9 mouse cellular contexts compared by ENCODE assay signal in the genomic region with DNA sequence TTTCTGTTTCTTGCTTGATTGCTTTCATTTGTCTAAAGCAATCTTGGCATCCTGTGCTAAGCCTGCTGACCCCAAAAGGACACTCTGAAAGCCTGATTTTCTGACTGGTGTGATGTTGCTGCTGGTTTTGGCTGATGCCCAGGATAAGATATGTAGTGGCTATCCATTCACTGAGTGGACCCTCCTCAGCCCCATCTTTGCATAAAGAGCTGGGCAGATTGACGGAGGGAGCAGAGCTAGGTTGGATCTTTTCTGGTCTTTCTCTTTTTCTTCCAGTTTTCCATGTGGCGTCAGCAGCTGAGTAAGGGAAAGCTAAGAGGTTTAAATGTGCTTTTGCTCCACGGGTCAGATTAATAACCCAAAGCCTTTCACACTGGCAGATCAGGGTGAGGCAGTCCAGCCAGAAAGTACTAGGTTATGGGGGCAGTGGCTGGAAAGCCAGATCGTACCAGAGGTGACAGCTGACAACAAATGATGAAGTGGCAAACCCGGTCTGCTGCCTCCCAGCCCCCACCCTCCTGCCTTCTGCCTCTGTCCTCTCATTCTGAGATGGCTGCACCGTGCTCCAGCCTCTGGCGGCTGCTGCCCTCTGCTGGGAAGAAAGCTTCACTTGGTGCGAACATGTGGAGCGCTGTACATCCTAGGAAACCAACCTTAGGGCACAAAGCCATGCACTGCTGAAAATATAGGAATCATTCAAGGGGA.
DNase-seq lines count a peak whose midpoint lies in the region; ATAC-seq and TF ChIP-seq lines count a peak whose summit lies in the region.
"Had no signal": no experiment of that assay in that cellular context is flagged by ENCODE, and none has a peak within 500 bp of the region (broad histone marks: within the 10 kb centered on the region; RNA-seq: fewer than 3 reads in every experiment).

No protein-coding gene starts in this region.

- no peak overlapping the region for H3K4me3 ChIP-seq in forebrain, embryonic 16.5 days (replicated peaks; ENCODE audit: low read length)
- H3K4me3 ChIP-seq in hindbrain, postnatal 0 days (ENCODE audit: low read length): peak overlapping the region; percentile 11; the same call in 1 of the 2 replicates
- H3K4me3 ChIP-seq: erythroblast, embryonic 14.5 days had no signal

- H3K9me3 ChIP-seq in forebrain, embryonic 16.5 days (ENCODE audit: control insufficient read depth, low read length): no peaks in the 10 kb centered on the region
- no peaks in the 10 kb centered on the region for H3K9me3 ChIP-seq in hindbrain, postnatal 0 days (ENCODE audit: low read length)

- TF ChIP-seq CTCF in hindbrain, postnatal 0 days (IDR thresholded peaks at IDR 0.05; ENCODE audit: low read depth): peak; percentile 98

- peaks cover 14% of the 10 kb centered on the region for H3K4me1 ChIP-seq in forebrain, embryonic 16.5 days (replicated peaks; ENCODE audit: control insufficient read depth, insufficient read depth, low read length)
- peaks cover 7% of the 10 kb centered on the region for H3K4me1 ChIP-seq in hindbrain, postnatal 0 days (ENCODE audit: insufficient read depth, low read length)

- H3K4me2 ChIP-seq in forebrain, embryonic 16.5 days (ENCODE audit: low read length): peak overlapping the region; percentile 42
- H3K4me2 ChIP-seq in hindbrain, postnatal 0 days (ENCODE audit: low read depth, low read length): peak overlapping the region; percentile 47

- WGBS in forebrain, embryonic 16.5 days: 9% methylated on average over 9 of the region's 9 CpGs
- WGBS in hindbrain, postnatal 0 days: 8% methylated on average over 9 of the region's 9 CpGs

- ATAC-seq in forebrain, embryonic 16.5 days: peak; percentile 94
- ATAC-seq in hindbrain, postnatal 0 days: peak; percentile 96
- no peak for ATAC-seq in CD4-positive, CD25-positive, alpha-beta regulatory T cell, adult 4 months

- peak; percentile 75 for DNase-seq in Muller cell, postnatal 12 days (ENCODE audit: inconsistent ontology term)
- DNase-seq in cerebellum, adult 11-12 months: peak; percentile 24
- peak; percentile 93 for DNase-seq in hindbrain, postnatal 0 days (ENCODE audit: low spot score)
- DNase-seq in left cerebral cortex, adult 18-20 months (ENCODE audit: low spot score in 2 of 2): peak; percentile 90 to 91
- peak; percentile 41 for DNase-seq in lung, postnatal 25 days (ENCODE audit: low spot score)
- DNase-seq in right cerebral cortex, postnatal 14 days: peak; percentile 93

- no peaks in the 10 kb centered on the region for H3K27me3 ChIP-seq in forebrain, embryonic 16.5 days (replicated peaks; ENCODE audit: control insufficient read depth, insufficient read depth, low read length)
- no peaks in the 10 kb centered on the region for H3K27me3 ChIP-seq in hindbrain, postnatal 0 days (ENCODE audit: insufficient read depth, low read length)

- H3K27ac ChIP-seq in forebrain, embryonic 16.5 days (ENCODE audit: low read length): no peak overlapping the region
- peak overlapping the region; percentile 52 for H3K27ac ChIP-seq in hindbrain, postnatal 0 days

- no peak overlapping the region; the same call in 1 of the 2 replicates for H3K9ac ChIP-seq in forebrain, embryonic 16.5 days (replicated peaks; ENCODE audit: low read depth, low read length)
- H3K9ac ChIP-seq in hindbrain, postnatal 0 days (replicated peaks; ENCODE audit: low read length): peak overlapping the region; percentile 38

- H3K36me3 ChIP-seq in forebrain, embryonic 16.5 days (ENCODE audit: control insufficient read depth, insufficient read depth): no peaks in the 10 kb centered on the region
- no peaks in the 10 kb centered on the region for H3K36me3 ChIP-seq in hindbrain, postnatal 0 days (ENCODE audit: insufficient read depth, low read length)

Comparison
In these comparisons a context has a peak if more than half of its experiments do, and no peak if none do; other contexts are left out.
1. DNase-seq: peak in every context shown above with its lines; median percentile 93 in hindbrain, postnatal 0 days; 93 in right cerebral cortex, postnatal 14 days; 90 in left cerebral cortex, adult 18-20 months; 75 in Muller cell, postnatal 12 days; 41 in lung, postnatal 25 days; 24 in cerebellum, adult 11-12 months.